Mouse (Mus musculus) left cerebral cortex, adult 6 months (tissue): Measurements from ENCODE around the gene Vps53. TPM values are rescaled to one million over a fixed set of nuclear protein-coding genes. Genes with fewer than 3 reads are reported as not detected.

ENCODE experiments used
- long read RNA-seq, 2 experiments: library from polyadenylated mRNA; unstranded; transcript quantifications; one replicate each; pipeline ENCODE4 v2.0.0; 2019 to 2020
- polyA plus RNA-seq: library from polyadenylated mRNA; unstranded; fragments of <200 nt; fragmentation: Nextera tagmentation; gene quantifications from 2 replicates; pipeline ENCODE4 v1.2.3, GENCODE M21; 2021

The Vps53 gene
- 52.9 and 56.8 TPM in 2 replicates for polyA plus RNA-seq
- long read RNA-seq, experiment 1, transcript Vps53-201 (22 exons, 2,833 nt): major isoform, 171 of 228 reads
- long read RNA-seq, experiment 1, partial matches to known transcripts: 23 of 228 reads
- long read RNA-seq, experiment 1, other reads (novel, unspliced or antisense): 32 of 228 reads
- long read RNA-seq, experiment 2, transcript Vps53-201 (22 exons, 2,833 nt): major isoform, 34 of 67 reads
- long read RNA-seq, experiment 2, transcript Vps53-204 (2 exons, 650 nt): minor isoform, 10 of 67 reads
- long read RNA-seq, experiment 2, partial matches to known transcripts: 16 of 67 reads
- long read RNA-seq, experiment 2, other reads (novel, unspliced or antisense): 6 of 67 reads

GRCm38 (mm10) chr11:76179495-76180145 is at the start of gene Vps53, which contains the start of gene Fam57a:
Vps53 (minus strand) TSS chr11:76179647.
Fam57a (plus strand) TSS chr11:76179671.

GRCm38 (mm10) chr11:76217390-76217800 is 37.9 kb upstream of the Vps53 start, which contains the start of the genes Dbil5 and Gemin4:
Dbil5 (plus strand) TSS chr11:76217608.
Gemin4 (minus strand) TSS chr11:76217664.

GRCm38 (mm10) chr11:76027139-76028071 is 152.0 kb downstream of the Vps53 start, which contains the start of gene Rflnb:
Rflnb (minus strand) TSS chr11:76027782.

DNA sequence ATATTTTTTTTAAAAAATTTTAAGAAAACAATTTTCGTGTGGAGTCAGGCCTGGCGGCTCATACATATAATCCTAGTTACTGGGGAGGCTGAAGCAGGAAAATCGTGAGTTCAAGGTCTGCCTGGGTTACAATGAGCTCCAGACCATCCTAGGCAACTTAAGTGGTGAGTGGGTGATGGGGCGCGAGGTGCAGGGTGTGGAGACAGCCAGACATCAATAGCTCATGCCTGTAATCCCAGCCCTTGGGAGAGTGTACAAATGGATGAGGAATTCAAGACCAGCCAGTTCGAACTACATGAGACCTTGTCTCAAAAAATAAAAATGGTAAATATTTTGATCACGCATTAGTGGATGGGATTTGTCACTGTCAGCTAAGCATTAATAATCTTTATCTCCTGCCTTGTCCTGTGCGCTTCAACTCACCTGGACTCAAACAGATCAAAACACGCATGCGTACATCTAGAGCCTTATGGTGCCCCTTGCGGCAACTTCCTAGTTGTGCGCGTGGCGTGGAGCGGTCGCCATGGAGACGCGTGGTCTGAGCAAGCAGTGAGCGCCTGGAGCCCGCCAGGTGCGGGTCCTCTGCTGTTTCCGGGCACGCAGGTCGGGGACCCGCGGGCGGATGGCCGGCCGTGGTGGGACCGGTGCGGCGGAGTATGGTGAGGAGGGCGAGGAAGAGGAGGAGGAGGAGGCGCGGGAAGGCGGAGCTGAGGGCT is 179.8 kb downstream of the Vps53 start, which contains the start of gene 1700016K19Rik:
Gene 1700016K19Rik (plus strand): TSS at position 473 of the 716 bp plus-strand sequence.

Other genes with a start within 250 kb of the Vps53 start
- gene Rph3al, start 241.2 kb downstream of the Vps53 start, polyA plus RNA-seq: 0.32 and 0.99 TPM in 2 replicates
- 5.0 and 5.5 TPM in 2 replicates for gene 1700016K19Rik, start 179.7 kb downstream of the Vps53 start, polyA plus RNA-seq
- 3.9 and 6.7 TPM in 2 replicates for gene Rflnb, start 151.9 kb downstream of the Vps53 start, polyA plus RNA-seq
- gene Fam57a, start within 50 bp of the Vps53 start, polyA plus RNA-seq: 12.6 and 15.7 TPM in 2 replicates
- 1.2 and 2.3 TPM in 2 replicates for gene Dbil5, start 38.0 kb upstream of the Vps53 start, polyA plus RNA-seq
- 6.8 and 7.1 TPM in 2 replicates for gene Gemin4, start 38.0 kb upstream of the Vps53 start, polyA plus RNA-seq
- 17.3 and 21.4 TPM in 2 replicates for gene Mrm3, start 64.1 kb upstream of the Vps53 start, polyA plus RNA-seq
- gene Glod4, start 64.1 kb upstream of the Vps53 start, polyA plus RNA-seq: 110 and 123 TPM in 2 replicates
- 1.9 and 2.4 TPM in 2 replicates for gene Nxn, start 219.5 kb upstream of the Vps53 start, polyA plus RNA-seq
- 30.2 and 51.9 TPM in 2 replicates for gene Timm22, start 227.3 kb upstream of the Vps53 start, polyA plus RNA-seq